Comparison of ENCODE assay signal across 9 mouse cellular contexts in the genomic region with DNA sequence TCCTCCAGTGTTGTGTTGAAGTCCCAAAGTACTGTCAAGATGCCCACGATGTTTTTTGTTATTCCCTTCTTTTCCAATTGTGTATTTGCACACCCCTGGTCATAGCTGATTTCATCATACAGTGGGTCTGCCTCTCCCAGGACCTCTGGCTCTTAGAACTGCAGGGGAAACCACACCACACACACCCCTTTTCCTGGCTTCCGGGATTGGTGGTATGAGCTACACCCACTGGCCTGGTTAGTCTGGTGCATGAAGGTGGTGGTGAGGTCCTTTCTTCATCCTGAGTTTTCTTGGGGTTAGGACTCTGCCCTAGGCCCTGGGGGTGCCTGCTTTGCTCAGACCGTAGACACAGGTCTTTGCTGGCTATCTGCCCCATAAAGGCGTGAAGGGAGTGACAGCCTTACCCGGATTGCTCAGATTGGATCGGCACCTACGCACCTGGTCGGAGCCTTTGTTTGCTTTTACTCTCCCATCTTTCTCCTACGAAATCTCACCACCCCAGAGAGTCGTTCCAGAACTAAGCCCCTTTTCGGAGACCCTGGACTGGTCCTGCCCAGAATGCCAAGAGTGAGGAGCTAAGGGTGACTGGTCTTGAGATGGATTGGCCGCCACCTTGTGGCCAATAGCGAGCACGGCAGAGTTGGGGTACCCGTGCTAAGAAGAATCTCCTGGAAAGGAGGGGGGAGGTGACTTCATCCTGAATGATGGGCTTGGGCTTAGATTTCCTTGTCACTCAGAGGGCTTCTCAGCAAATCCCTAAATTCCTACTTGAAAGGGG. TPM values are rescaled to one million over a fixed set of nuclear protein-coding genes. Genes with fewer than 3 reads are reported as not detected.
DNase-seq lines count a peak whose midpoint lies in the region; ATAC-seq and TF ChIP-seq lines count a peak whose summit lies in the region.
"Had no signal": no experiment of that assay in that cellular context is flagged by ENCODE, and none has a peak within 500 bp of the region (broad histone marks: within the 10 kb centered on the region; RNA-seq: fewer than 3 reads in every experiment).

No protein-coding gene starts in this region.

- H3K27ac ChIP-seq in spleen, adult 2 months (ENCODE audit: insufficient read depth, low read length): no peak overlapping the region
- no peak overlapping the region for H3K27ac ChIP-seq in embryonic facial prominence, embryonic 10.5 days (replicated peaks)
- no peak overlapping the region for H3K27ac ChIP-seq in limb, embryonic 12.5 days
- H3K27ac ChIP-seq: heart, embryonic 13.5 days had no signal

- DNase-seq in spleen, adult 2 months (ENCODE audit: low read depth in 1 of 2, low spot score in 2 of 2): peak in 1 of 2 experiments; percentile 50
- DNase-seq in spleen, adult 12 weeks (ENCODE audit: low spot score): no peak
- peak; percentile 65 for DNase-seq in adrenal gland, postnatal 25 days
- peak; percentile 78 for DNase-seq in embryonic facial prominence, embryonic 10.5 days (ENCODE audit: low spot score)
- DNase-seq in induced T-regulatory cell, adult 2 months (ENCODE audit: low read depth): peak; percentile 71
- no peak for DNase-seq in c-Kit-positive CD71-positive TER-119-positive erythroid progenitor cells, embryonic 14.5 days (ENCODE audit: low spot score)

- H3K36me3 ChIP-seq in spleen, adult 2 months (ENCODE audit: control insufficient read depth, insufficient read depth, low read length): no peaks in the 10 kb centered on the region
- H3K36me3 ChIP-seq in embryonic facial prominence, embryonic 10.5 days (replicated peaks): no peaks in the 10 kb centered on the region
- no peaks in the 10 kb centered on the region for H3K36me3 ChIP-seq in limb, embryonic 12.5 days
- H3K36me3 ChIP-seq: heart, embryonic 13.5 days had no signal

- 19% methylated on average over 15 of the region's 15 CpGs for WGBS in spleen, adult 2 months
- WGBS in embryonic facial prominence, embryonic 10.5 days: 34% methylated on average over 15 of the region's 15 CpGs
- 26% methylated on average over 15 of the region's 15 CpGs for WGBS in limb, embryonic 12.5 days

- peaks cover 16% of the 10 kb centered on the region for H3K27me3 ChIP-seq in spleen, adult 2 months (ENCODE audit: control insufficient read depth, insufficient read depth, low read length)
- H3K27me3 ChIP-seq in embryonic facial prominence, embryonic 10.5 days (replicated peaks; ENCODE audit: low read depth, poor library complexity, severe bottlenecking): peaks cover 98% of the 10 kb centered on the region
- peaks cover 70% of the 10 kb centered on the region for H3K27me3 ChIP-seq in limb, embryonic 12.5 days

- H3K9me3 ChIP-seq in embryonic facial prominence, embryonic 10.5 days: no peaks in the 10 kb centered on the region
- no peaks in the 10 kb centered on the region for H3K9me3 ChIP-seq in limb, embryonic 12.5 days
- H3K9me3 ChIP-seq: heart, embryonic 13.5 days had no signal

- ATAC-seq in limb, embryonic 12.5 days (ENCODE audit: insufficient number of reproducible peaks, insufficient read depth, low FRiP score, low TSS enrichment, low read depth): no peak; the same call in 1 of the 2 replicates
- ATAC-seq in neutrophil, adult 5-6 weeks (ENCODE audit: extremely low read depth, insufficient number of reproducible peaks, low FRiP score, poor library complexity, severe bottlenecking): peak; percentile 30; the same call in 1 of the 2 replicates

- H3K4me3 ChIP-seq in spleen, adult 2 months (ENCODE audit: extremely low read depth, insufficient read depth, insufficient read length): no peak overlapping the region
- H3K4me3 ChIP-seq in embryonic facial prominence, embryonic 10.5 days: no peak overlapping the region
- H3K4me3 ChIP-seq in limb, embryonic 12.5 days (replicated peaks): no peak overlapping the region
- H3K4me3 ChIP-seq: heart, embryonic 13.5 days had no signal

- no peak for TF ChIP-seq POLR2A in spleen, adult 2 months (IDR thresholded peaks at IDR 0.05; ENCODE audit: low read depth, low read length)

- H3K4me2 ChIP-seq in limb, embryonic 12.5 days: 0 out of 2 replicates have a peak overlapping the region, but pooled peaks have one; percentile 11
- H3K4me2 ChIP-seq: heart, embryonic 13.5 days had no signal

- peak; percentile 66; the same call in 1 of the 2 replicates for TF ChIP-seq CTCF in spleen, adult 2 months (IDR thresholded peaks at IDR 0.05; ENCODE audit: extremely low read depth, insufficient read depth, insufficient read length, insufficient replicate concordance)

- H3K4me1 ChIP-seq in spleen, adult 2 months (ENCODE audit: control insufficient read depth, insufficient read depth, insufficient read length): no peaks in the 10 kb centered on the region
- H3K4me1 ChIP-seq in embryonic facial prominence, embryonic 10.5 days: peaks cover 41% of the 10 kb centered on the region
- H3K4me1 ChIP-seq in limb, embryonic 12.5 days (replicated peaks): peaks cover 51% of the 10 kb centered on the region

- H3K9ac ChIP-seq in limb, embryonic 12.5 days (replicated peaks): no peak overlapping the region
- H3K9ac ChIP-seq: heart, embryonic 13.5 days had no signal

RNA-seq across cellular contexts. Expression of a gene that starts 17.7 kb away (rescaled TPM):
- 29.6 and 34.9 TPM in 2 replicates for polyA plus RNA-seq in spleen, adult 2 months (2012; rRNA removed)
- total RNA-seq in adrenal gland, postnatal 25 days (2021): 105 and 147 TPM in 2 replicates
- polyA plus RNA-seq in embryonic facial prominence, embryonic 10.5 days (2016; fragmentation: Nextera tagmentation; extraction: Ambion mirVana): 33.9 and 36.4 TPM in 2 replicates
- polyA plus RNA-seq in limb, embryonic 12.5 days (2016; fragmentation: Nextera tagmentation; extraction: Ambion mirVana): 43.0 and 49.4 TPM in 2 replicates
- total RNA-seq in neutrophil, adult 5-6 weeks (2017): 73.4 and 97.1 TPM in 2 replicates

Comparison
In these comparisons a context has a peak if more than half of its experiments do, and no peak if none do; other contexts are left out.
1. DNase-seq: peak in adrenal gland, postnatal 25 days (single experiment), embryonic facial prominence, embryonic 10.5 days (single experiment) and induced T-regulatory cell, adult 2 months (single experiment); none in spleen, adult 12 weeks (single experiment) and c-Kit-positive CD71-positive TER-119-positive erythroid progenitor cells, embryonic 14.5 days (single experiment).